Mouse (Mus musculus) forebrain, embryonic 14.5 days (tissue): ENCODE data around the gene Fam160a1. TPM values are rescaled to one million over a fixed set of nuclear protein-coding genes. Genes with fewer than 3 reads are reported as not detected.

Experiments
- ATAC-seq: fragments of 200-750 bp; cut with Nextera tagmentation; 2 replicates; pipeline ENCODE4 v1.8.0; 2017; ENCODE audit warnings: mild to moderate bottlenecking, moderate library complexity
- DNase-seq: peaks from one replicate; pipeline ENCODE4 v3.0.0-alpha.2; 2015; ENCODE audit warnings: low spot score
- H3K27ac ChIP-seq: fragments of 300-500 bp; sonication (generic); 2 replicates; pipeline ENCODE4 v1.5.1; 2014; ENCODE audit warnings: low read depth, mild to moderate bottlenecking, control low read depth, low read length, moderate library complexity
- H3K27me3 ChIP-seq: fragments of 300-500 bp; sonication (generic); replicated peaks from 2 replicates; pipeline ENCODE4 v1.6.1; 2014; ENCODE audit warnings: low read length, control low read depth, mixed read lengths; ENCODE audit not compliant: control insufficient read depth, insufficient read depth
- H3K36me3 ChIP-seq: fragments of 300-500 bp; sonication (generic); 2 replicates; pipeline ENCODE4 v1.6.1; 2014; ENCODE audit warnings: low read length, control low read depth; ENCODE audit not compliant: control insufficient read depth, insufficient read depth
- H3K4me1 ChIP-seq: fragments of 300-500 bp; sonication (generic); 2 replicates; pipeline ENCODE4 v1.6.1; 2014; ENCODE audit warnings: antibody characterized with exemption, low read length, control low read depth; ENCODE audit not compliant: control insufficient read depth, insufficient read depth
- H3K4me2 ChIP-seq: fragments of 300-500 bp; sonication (generic); 2 replicates; pipeline ENCODE4 v1.6.1; 2014; ENCODE audit warnings: mild to moderate bottlenecking, control low read depth, low read length
- H3K4me3 ChIP-seq: fragments of 300-500 bp; sonication (generic); 2 replicates; pipeline ENCODE4 v1.5.1; 2014; ENCODE audit warnings: low read depth, low read length, control low read depth
- H3K9ac ChIP-seq: fragments of 300-500 bp; sonication (generic); 2 replicates; pipeline ENCODE4 v1.6.1; 2014; ENCODE audit warnings: mild to moderate bottlenecking, low read length, control low read depth, moderate library complexity
- H3K9me3 ChIP-seq: fragments of 300-500 bp; sonication (generic); replicated peaks from 2 replicates; pipeline ENCODE4 v1.6.1; 2016; ENCODE audit warnings: low read length, control low read depth, mixed read lengths; ENCODE audit not compliant: control insufficient read depth
- WGBS: fragments of 180-500 bp; shearing (Covaris S2); extraction: QIAGEN DNeasy Blood & Tissue Kit; methylation state at CpG from one replicate; pipeline ENCODE4 v1.1.7; 2014; 5-methylcytosine and 5-hydroxymethylcytosine counted together
- polyA plus RNA-seq: library from polyadenylated mRNA; unstranded; fragments of >200 nt; fragmentation: Nextera tagmentation; extraction: Ambion mirVana; gene quantifications from 2 replicates; pipeline ENCODE4 v1.2.1, GENCODE M21; 2014

Fam160a1 gene
- polyA plus RNA-seq, 1 experiment from 2014 or later: 0.51 TPM

GRCm38 (mm10) chr3:85688341-85688740, 128.8 kb downstream of the Fam160a1 start:
- Histone ChIP-seq H3K4me2 (no peak overlapping the region), H3K9ac (no peak overlapping the region), H3K9me3 (no peaks in the 10 kb centered on the region), H3K4me1 (no peaks in the 10 kb centered on the region), H3K36me3 (no peaks in the 10 kb centered on the region), H3K27me3 (no peaks in the 10 kb centered on the region), H3K27ac (no peak overlapping the region), H3K4me3 (no peak overlapping the region)
- ATAC-seq: no peak
- no peak for DNase-seq
- WGBS: 94% methylated on average over 14 of the region's 14 CpGs

DNA sequence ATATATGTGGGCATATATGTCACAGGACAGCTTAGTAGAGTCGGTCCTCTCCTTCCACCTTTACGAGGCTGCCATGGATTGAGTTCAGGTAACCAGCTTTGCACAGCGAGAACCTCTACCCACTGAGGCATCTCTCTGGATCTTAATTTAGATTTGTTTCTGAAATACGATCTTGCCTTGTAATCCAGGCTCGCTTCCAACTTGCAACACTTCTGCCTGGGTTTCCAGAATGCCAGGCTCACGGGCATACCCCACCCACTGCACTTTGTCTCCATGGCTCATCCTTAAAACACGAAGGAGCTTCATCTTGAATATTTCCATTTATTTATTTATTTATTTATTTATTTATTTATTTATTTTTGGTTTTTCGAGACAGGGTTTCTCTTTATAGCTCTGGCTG, 131.8 kb downstream of the Fam160a1 start:
- Histone ChIP-seq H3K27ac (no peak overlapping the region), H3K4me2 (no peak overlapping the region), H3K27me3 (no peaks in the 10 kb centered on the region), H3K4me1 (no peaks in the 10 kb centered on the region), H3K36me3 (no peaks in the 10 kb centered on the region), H3K4me3 (no peak overlapping the region), H3K9me3 (no peaks in the 10 kb centered on the region), H3K9ac (no peak overlapping the region)
- WGBS: 90% methylated on average over 8 of the region's 8 CpGs
- DNase-seq (no peak), ATAC-seq (no peak)

DNA sequence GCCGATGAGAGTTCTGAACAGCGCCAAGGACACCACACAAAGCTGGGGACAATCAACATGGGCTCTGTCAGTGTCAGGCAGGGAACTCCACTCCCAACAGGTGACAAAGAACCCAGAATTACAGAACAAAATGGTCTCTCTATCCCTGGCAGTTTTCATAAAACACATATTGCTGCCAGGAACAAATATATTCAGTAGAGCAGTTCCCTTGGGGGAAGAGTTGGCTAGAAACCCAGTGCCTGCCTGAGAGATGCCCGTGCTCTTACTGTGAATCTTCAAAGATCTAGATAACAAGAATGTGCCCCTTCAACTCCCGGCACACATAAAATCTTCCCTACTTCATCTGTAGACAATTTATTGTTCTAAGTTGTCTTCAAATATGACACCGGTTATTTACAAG, 133.5 kb downstream of the Fam160a1 start:
- no peak overlapping the region for H3K4me2 ChIP-seq
- DNase-seq: no peak
- no peak overlapping the region for H3K27ac ChIP-seq
- no peaks in the 10 kb centered on the region for H3K36me3 ChIP-seq
- no peaks in the 10 kb centered on the region for H3K4me1 ChIP-seq
- no peak overlapping the region for H3K9ac ChIP-seq
- H3K4me3 ChIP-seq: no peak overlapping the region
- no peak for ATAC-seq
- H3K27me3 ChIP-seq: no peaks in the 10 kb centered on the region
- WGBS: 92% methylated on average over 5 of the region's 5 CpGs
- H3K9me3 ChIP-seq: no peaks in the 10 kb centered on the region

DNA sequence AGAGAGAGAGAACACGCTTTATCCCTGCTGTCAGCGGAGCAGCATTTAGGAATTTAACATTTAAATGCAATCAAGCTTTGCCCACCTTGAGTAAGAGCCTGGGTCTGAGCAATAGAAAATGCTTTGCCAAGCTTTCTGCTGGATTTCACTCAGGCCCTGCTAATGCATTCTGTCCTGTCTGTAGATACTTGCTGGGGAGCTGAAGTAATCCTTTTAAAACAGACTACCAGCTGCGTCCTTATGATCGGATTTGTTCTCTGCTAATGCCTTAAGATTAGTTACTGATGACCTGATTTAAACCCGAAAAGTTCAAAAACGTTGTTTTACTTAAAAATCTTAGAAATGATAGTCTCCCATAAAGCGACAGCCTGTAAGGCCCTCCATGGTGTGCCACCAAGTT, 136.0 kb downstream of the Fam160a1 start:
- Histone ChIP-seq H3K27ac (no peak overlapping the region), H3K4me2 (no peak overlapping the region), H3K9me3 (no peaks in the 10 kb centered on the region), H3K4me1 (no peaks in the 10 kb centered on the region), H3K4me3 (no peak overlapping the region), H3K36me3 (no peaks in the 10 kb centered on the region), H3K9ac (no peak overlapping the region), H3K27me3 (no peaks in the 10 kb centered on the region)
- WGBS: 53% methylated on average over 7 of the region's 7 CpGs
- DNase-seq (no peak), ATAC-seq (no peak)

GRCm38 (mm10) chr3:85679960-85680359, 137.1 kb downstream of the Fam160a1 start:
- Histone ChIP-seq H3K4me2 (no peak overlapping the region), H3K27me3 (no peaks in the 10 kb centered on the region), H3K9me3 (no peaks in the 10 kb centered on the region), H3K4me1 (no peaks in the 10 kb centered on the region), H3K36me3 (no peaks in the 10 kb centered on the region), H3K4me3 (no peak overlapping the region), H3K9ac (no peak overlapping the region), H3K27ac (no peak overlapping the region)
- ATAC-seq: no peak
- no peak for DNase-seq
- 86% methylated on average over 5 of the region's 5 CpGs for WGBS

DNA sequence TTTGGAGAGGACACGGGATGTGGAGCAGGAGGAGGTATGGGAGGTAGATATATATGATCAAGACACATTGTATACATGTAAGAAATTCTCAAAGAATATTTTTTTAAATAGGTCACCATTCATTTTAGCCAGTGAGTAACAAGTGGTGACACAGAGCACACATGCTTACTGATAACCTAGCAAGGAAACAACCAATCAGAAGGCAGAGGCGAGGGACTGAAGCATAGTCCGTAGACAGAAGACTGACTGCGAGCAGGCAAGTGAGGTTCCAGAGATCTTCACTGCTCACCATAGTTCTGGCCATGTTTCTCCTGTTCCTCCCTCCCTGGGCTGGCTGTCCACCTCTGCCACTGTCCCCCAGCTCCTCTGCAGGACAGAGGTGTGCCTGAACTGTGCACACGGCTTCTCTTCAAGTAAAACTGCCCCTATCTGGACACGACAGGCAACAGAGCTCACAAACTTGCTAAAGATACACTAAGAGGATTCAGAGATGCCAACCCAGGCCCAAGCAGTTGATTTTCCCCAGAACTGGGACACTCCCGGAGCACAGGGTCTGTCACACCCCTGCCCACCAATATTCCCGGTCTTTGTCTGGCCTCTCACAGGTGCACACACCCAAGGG, 137.7 kb downstream of the Fam160a1 start:
- Histone ChIP-seq H3K4me3 (no peak overlapping the region), H3K4me2 (no peak overlapping the region), H3K27me3 (no peaks in the 10 kb centered on the region), H3K9me3 (no peaks in the 10 kb centered on the region), H3K9ac (no peak overlapping the region), H3K27ac (no peak overlapping the region), H3K36me3 (no peaks in the 10 kb centered on the region), H3K4me1 (no peaks in the 10 kb centered on the region)
- ATAC-seq (no peak), DNase-seq (no peak)
- WGBS: 86% methylated on average over 8 of the region's 8 CpGs

GRCm38 (mm10) chr3:85677952-85678351, 139.1 kb downstream of the Fam160a1 start:
- no peak for ATAC-seq
- Histone ChIP-seq H3K4me3 (no peak overlapping the region), H3K4me2 (no peak overlapping the region), H3K9ac (no peak overlapping the region), H3K4me1 (no peaks in the 10 kb centered on the region), H3K27me3 (no peaks in the 10 kb centered on the region), H3K36me3 (no peaks in the 10 kb centered on the region), H3K27ac (no peak overlapping the region), H3K9me3 (no peaks in the 10 kb centered on the region)
- WGBS: 84% methylated on average over 3 of the region's 3 CpGs
- no peak for DNase-seq

GRCm38 (mm10) chr3:85677133-85677532, 140.0 kb downstream of the Fam160a1 start:
- no peaks in the 10 kb centered on the region for H3K36me3 ChIP-seq
- ATAC-seq (no peak), DNase-seq (no peak)
- H3K4me3 ChIP-seq: no peak overlapping the region
- 84% methylated on average over 8 of the region's 8 CpGs for WGBS
- no peak overlapping the region for H3K27ac ChIP-seq
- no peaks in the 10 kb centered on the region for H3K4me1 ChIP-seq
- H3K4me2 ChIP-seq: no peak overlapping the region
- H3K9ac ChIP-seq: no peak overlapping the region
- H3K27me3 ChIP-seq: no peaks in the 10 kb centered on the region
- no peaks in the 10 kb centered on the region for H3K9me3 ChIP-seq

- H3K4me3 ChIP-seq: no peak overlapping the region
- H3K4me2 ChIP-seq: no peak overlapping the region
- ATAC-seq: no peak
- DNase-seq: no peak
- H3K36me3 ChIP-seq: no peaks in the 10 kb centered on the region
- no peak overlapping the region for H3K9ac ChIP-seq
- no peak overlapping the region for H3K27ac ChIP-seq
- 86% methylated on average over 6 of the region's 6 CpGs for WGBS
- H3K4me1 ChIP-seq: no peaks in the 10 kb centered on the region
- no peaks in the 10 kb centered on the region for H3K9me3 ChIP-seq
- H3K27me3 ChIP-seq: no peaks in the 10 kb centered on the region
Observed at GRCm38 (mm10) chr3:85669844-85670243, 147.2 kb downstream of the Fam160a1 start.
